Mouse (Mus musculus) WW6 (cell line): ENCODE results near the gene Bmpr1b.
"Not testable (repeated sequence)": the region's sequence is repeated elsewhere in the genome, so short reads cannot be mapped to it uniquely, and the experiment has no call there.

Experiments used
- DNase-seq: peaks from one replicate; pipeline ENCODE4 v3.0.0-alpha.2; 2013; ENCODE audit warnings: low read depth, low spot score

Bmpr1b gene

GRCm38 (mm10) chr3:142168863-142169521, at the start of gene Bmpr1b:
Gene Bmpr1b, minus strand, starts transcription at chr3:142169425.
- peak; percentile 50 for DNase-seq

DNA sequence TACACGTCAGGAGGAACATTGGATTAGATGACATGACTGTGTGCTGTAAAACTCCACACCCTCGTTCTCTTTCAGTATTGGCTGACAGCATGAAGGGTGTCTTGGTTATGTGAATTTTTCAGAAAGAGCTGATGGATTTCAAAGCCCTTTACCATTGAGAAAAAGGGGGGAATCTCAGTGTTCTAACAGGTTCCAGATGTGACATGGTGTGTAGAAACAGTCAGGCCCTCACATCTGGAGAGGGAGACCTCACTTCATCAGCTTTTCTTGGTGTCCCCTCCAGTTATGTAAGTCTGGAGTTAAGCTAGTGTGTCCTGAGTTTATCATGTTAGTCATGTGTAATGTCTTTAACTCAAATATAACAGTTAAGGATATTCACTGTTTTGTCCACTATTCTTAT, 43.6 kb upstream of the Bmpr1b start:
- DNase-seq: no peak

DNA sequence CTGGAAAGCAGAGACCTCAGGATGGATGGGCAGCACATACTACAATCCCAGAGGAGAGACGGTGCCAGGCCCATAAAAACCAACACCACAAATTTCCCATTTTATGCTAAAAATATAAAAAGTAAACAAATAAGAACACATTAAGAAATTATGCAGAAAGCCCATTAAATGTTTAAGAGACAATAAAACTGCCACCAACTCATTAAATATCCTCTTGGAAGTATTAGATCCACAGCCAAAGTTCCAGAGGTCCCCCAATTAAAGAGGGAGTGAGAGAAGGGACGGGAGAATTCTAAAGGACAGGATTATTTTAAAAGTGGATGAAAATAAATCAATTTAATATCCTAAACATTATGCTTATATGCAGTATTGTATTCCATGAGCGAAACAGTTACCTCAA, 43.0 kb upstream of the Bmpr1b start:
- no peak for DNase-seq

DNA sequence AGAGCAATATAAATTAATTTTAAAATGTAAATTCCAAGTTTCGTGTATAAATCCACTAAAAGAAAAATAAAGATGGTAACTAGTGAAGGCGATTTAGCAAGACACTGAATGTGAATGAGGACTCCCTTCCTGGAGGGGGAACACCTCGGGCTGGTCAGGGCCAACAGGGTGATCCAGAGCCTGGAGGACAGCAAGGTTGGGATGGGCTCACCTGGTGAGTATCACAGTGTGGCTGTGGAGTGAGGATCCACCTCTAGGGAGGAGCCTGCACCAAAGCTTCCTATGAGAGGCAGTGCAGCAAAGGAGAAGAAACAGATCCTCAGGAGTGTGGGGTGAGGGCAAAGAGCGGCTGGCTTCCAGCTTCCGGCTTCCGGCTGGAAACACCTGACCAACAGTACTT, 40.8 kb upstream of the Bmpr1b start:
- no peak for DNase-seq

- no peak for DNase-seq
Observed at GRCm38 (mm10) chr3:142209057-142209456, 39.8 kb upstream of the Bmpr1b start.

- DNase-seq: no peak
Observed at GRCm38 (mm10) chr3:142207488-142207887, 38.3 kb upstream of the Bmpr1b start.

DNA sequence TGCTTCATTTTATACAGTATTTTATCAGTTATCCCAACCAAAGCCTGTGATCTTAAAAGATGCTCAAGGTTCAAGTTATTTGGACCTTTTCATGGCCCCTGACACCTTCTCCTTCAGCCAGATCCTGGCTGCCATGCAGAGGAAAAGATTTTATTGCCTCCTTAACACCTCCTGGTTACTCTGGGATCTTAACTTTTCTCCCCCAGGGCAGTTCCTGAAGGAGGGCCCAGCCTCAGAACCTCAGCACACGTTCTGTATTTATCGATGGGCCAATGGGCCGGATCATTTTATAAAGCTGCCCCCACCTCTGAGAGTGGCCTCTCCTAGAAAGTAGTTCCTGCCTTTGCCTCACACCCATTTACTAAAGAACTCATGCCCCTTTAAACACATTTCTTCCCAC, 37.1 kb upstream of the Bmpr1b start:
- DNase-seq: no peak

DNA sequence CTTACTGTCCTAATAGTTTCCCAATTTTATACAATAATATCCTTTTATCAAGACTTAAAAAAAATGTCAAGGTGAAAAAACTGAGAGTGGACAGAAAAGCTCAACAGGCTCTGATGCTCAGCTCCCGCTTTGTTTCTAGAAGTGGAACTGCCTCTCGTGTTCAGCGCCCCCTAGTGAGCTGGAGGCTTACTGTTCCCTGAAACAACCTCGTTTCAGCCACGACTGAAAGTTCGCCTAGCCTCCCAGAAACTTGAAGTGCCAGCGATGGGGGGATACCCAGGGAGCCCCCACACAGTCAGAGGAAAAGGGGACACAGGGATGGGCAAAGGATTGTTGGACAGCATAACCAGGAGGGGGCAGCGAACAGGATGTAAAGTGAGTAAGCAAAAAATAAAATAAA, 26.9 kb upstream of the Bmpr1b start:
- DNase-seq: peak; percentile 18

DNA sequence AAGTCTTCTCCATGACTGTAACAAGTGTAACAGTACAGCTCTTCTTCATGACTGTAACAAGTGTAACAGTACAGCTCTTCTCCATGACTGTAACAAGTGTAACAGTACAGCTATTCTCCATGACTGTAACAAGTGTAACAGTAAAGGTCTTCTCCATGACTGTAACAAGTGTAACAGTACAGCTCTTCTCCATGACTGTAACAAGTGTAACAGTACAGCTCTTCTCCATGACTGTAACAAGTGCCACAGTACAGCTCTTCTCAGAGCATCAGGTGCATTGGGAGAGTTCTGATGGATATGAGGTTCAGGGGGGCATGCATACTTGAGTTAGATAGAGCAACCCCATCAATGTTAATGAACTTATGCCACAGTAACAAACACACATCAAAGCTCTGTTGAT, 22.4 kb upstream of the Bmpr1b start:
- DNase-seq: not testable (repeated sequence)

DNA sequence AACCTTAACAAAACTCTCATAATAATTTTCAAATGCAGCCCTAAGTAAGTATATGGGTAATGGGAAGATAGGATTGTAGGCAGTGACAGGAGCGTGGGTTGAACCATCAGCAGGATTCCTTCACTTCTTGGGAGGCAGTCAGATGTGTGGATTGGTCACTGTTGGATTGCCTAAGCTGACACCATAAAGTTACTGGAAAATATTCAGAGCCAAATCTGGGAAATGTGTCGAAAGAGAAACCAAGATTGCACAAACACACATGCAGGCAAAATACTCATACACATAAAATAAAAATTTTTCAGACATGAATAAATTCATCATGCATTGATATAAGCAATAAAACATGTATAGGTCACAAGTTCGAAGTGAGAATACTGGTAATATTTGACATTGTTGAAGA, 17.3 kb upstream of the Bmpr1b start:
- DNase-seq: no peak

DNA sequence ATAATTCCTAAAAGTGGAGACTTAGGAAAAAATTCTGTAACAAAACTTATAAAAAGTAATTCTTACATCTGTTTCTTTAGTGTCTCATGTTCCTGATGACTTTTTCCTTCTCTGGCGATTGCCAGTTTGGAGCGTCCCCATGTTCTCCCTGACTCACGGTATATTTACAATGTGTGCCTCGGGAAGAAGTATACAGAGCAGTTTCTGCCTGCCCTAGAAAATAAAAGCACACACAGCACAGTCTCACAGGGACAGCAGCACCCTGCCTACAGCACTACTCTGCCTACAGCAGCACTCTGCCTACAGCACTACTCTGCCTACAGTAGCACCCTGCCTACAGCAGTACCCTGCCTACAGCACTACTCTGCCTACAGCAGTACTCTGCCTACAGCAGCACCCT, 4.8 kb upstream of the Bmpr1b start:
- no peak for DNase-seq

DNA sequence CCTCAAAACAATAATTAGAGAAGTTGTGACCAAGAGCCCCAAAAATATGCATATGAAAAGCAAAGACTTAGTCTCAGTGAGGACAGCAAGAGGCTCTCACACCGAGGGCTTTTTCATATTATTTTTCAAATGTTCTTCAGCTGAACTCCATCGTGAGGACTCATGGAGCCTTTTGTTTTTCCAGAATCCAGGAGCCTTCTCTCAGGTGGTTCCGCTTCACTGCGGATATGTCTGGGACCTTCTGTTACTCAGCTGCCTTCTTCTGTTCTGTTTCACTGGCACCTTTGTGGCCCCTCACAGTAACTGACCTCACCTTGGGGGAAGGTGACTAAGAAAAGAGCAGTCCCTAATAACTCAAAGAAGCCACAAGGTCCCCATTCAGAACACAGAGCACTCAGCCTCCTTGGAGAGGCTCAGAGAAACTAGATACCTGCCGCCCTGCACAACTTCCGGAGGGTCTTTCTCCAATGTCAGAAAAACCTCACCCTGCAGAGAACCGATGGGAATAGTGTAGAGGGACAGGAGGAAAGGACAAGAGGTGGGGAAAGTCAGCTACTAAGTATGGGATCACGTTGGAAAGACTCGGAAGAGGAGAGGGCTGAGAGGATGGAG, 868 bp downstream of the Bmpr1b start:
- no peak for DNase-seq

DNA sequence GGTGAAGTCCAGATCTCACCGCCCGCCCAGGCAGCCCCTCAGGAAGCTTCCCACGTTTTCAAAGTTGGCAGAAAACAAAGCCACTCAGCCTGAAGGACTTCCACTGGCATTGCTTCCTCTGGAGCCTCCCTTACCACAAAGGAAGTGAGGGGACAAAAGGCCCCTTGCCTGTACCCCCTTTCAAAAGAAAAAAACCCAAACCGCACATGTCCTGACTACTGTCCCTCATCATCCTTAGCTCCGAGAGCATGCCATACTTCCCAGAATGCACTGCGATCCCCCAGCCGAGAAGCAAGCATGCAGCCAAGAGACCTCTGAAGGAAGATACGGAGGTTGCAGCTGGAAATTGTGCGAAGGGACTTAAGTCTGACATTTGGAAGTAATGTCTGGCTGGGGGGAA, 4.2 kb downstream of the Bmpr1b start:
- DNase-seq: no peak

- DNase-seq: no peak
Observed at GRCm38 (mm10) chr3:142163896-142164295, 5.3 kb downstream of the Bmpr1b start.

- no peak for DNase-seq
Observed at GRCm38 (mm10) chr3:142161405-142161804, 7.8 kb downstream of the Bmpr1b start.

DNA sequence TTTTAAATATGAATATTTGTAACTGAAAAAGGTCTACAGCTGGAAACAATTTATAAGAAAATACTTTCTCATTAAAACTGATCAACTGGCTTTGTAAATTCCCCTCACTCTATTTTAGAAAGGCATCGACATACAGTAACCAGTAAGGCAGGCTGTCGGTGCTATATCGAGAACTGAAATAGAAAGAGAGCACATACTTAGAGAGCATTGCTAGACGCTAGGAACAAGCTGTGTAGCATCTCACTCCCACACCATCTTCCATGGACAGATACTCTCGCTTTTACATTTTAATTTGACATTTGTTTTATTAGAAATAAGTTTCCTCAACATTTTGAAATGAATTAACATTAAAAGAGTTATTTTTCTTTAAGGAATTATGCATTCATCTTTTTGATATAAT, 17.2 kb downstream of the Bmpr1b start:
- DNase-seq: no peak

- no peak for DNase-seq
Observed at GRCm38 (mm10) chr3:142138796-142139195, 30.4 kb downstream of the Bmpr1b start.

GRCm38 (mm10) chr3:142126379-142126778, 42.8 kb downstream of the Bmpr1b start:
- no peak for DNase-seq

GRCm38 (mm10) chr3:142125556-142125955, 43.7 kb downstream of the Bmpr1b start:
- DNase-seq: no peak

DNA sequence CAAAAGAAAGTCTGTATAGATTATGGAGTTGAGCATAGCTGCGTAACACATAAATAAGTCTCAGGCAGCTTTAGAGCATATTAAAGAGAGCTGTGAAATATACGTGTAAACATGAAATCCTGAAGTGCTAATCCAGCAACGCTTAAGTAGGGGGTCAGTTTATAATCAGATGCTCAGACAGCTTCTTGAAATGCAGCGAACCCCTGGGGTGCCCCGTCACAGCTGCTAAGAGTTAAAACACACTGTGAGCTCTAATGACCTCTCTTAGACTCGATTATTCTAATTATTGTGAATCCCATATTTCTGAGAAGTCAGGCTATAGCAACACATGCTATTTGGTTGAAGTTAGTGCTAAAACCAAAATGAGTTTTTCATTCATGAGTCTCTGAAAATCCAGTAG, 45.0 kb downstream of the Bmpr1b start:
- no peak for DNase-seq

DNA sequence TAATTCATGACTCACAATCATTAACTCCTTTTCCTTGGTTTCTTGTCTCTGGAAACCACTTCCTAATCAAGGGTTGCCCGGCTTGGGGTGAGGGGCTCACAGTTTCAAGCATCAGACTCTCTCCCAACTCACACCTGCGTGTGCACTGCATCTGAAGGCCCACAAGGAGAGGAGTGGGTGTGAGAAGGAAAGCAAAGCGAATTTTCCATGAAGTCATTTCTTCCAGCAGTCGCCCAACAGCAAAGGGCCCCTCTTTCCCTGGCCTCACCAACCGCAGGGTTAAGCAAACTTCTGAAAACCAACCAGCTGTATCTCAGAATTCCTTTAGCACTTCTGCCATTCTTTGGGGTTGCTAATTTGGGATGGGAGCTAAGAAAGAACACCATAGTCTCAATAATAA, 46.8 kb downstream of the Bmpr1b start:
- no peak for DNase-seq

- DNase-seq: no peak
Observed at GRCm38 (mm10) chr3:142120795-142121194, 48.4 kb downstream of the Bmpr1b start.

GRCm38 (mm10) chr3:142114762-142115316, 54.4 kb downstream of the Bmpr1b start:
- no peak for DNase-seq
